Mouse (Mus musculus) frontal cortex, postnatal 36 days (tissue): Measurements from ENCODE around the gene Frmd8.

Experiments used
- DNase-seq, 2 experiments: peaks; one replicate each; pipeline ENCODE4 v3.0.0; 2022; ENCODE audit warnings: low spot score in 2 of 2

Frmd8 gene

DNA sequence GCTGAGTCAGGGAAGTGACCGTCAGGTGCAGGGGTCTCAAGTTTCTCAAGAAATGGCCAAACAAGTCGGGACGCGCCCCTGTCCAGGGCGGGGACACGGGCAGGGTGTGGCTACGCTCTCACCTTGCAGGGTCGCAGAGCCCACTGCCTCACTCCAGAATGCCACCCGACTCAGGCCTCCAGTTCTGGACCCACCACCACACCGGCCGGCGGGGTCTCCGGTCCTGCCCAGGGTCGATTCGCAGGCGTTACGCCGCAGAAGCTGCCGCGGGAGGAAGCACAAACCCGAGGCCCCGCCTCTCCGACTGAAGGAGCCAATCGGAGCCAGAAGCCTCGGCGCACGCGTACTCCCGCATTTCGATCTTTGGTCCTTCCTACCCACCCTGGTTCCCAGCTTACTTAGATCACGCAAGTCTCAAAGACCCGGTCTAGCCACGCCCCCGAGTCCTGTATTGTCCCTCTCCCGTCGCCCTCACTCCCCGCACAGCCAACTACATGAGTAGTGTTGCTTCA, at the start of gene Frmd8:
TSS of gene Frmd8 (minus strand) at position 306 of the 512 bp plus-strand sequence.
- peak; percentile 92 to 93 for DNase-seq

DNA sequence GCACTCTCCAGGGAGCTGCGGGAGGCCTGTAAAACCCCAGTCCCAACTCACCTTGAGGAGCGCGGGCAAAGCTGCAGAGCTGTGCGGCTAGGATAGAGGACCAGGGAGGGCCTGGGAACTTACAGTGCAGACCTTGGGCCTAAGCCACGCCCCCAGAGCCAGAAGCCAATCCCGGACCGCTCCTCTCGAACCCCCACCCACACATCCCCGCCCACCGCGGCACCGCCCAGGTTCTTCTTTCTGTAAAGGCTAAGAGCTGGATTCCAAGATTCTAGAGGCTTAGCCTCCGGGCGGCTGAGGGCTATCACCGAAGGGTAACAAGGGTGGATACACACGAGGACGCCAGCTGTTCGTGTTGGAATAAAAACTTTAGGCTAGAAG, 49.6 kb upstream of the Frmd8 start, which contains the start of gene Cdc42ep2:
TSS of gene Cdc42ep2 (minus strand) at position 104 of the 381 bp plus-strand sequence.
- peak; percentile 90 to 91 for DNase-seq

DNA sequence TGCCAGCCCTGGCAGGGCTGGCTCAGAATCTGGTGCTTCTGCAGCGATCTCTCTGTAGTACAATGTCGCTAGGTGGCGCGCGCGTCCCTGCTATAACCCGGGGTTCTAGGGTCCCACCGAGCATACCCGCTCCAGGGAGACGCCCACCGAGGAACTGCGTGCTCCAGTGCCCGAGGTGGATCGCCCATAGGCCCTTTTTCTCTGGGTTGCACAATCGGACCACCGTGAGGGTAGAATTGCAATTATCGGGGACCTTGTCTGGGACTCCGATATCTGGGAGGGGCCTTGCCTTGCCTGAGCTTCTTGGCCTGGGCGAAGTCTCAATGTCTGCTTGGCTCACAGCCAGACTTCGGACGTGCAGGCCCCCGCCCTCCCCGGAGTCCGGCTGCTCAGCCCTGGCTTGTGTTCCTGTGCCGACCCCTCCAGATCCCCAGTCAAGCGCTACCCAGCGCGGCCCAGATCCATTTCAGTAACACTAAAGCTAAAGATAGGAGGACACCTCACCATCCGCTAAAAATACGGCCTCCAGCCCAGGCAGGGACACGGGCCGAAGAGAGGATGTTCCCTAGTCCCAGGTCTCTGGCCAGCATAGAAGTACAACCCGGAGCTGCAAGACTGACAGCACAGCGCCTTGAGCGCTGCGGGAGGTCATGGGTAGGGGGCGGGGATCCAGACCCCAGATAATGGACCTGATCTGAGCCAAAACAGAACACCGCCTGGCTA, 49.1 kb upstream of the Frmd8 start:
- DNase-seq: peak; percentile 88

DNA sequence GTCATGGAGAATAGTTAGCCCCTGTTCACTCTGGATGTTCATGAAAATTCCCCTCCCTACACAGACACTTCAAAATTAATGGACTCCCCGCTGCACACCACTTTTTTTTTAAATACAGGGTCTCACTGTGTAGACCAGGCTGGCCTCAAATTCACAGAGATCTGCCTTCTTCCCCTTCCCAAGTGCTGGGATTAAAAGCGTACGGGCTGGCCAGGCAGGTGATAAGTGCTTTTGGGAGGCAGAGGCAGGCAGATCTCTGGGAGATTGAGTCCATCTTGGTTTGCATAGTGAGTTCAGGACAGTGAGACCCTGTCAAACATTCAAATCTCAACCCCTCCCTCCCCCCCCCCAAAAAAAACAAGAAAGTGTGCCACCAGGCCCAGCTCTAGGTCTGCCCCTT, 47.9 kb upstream of the Frmd8 start:
- no peak for DNase-seq

DNA sequence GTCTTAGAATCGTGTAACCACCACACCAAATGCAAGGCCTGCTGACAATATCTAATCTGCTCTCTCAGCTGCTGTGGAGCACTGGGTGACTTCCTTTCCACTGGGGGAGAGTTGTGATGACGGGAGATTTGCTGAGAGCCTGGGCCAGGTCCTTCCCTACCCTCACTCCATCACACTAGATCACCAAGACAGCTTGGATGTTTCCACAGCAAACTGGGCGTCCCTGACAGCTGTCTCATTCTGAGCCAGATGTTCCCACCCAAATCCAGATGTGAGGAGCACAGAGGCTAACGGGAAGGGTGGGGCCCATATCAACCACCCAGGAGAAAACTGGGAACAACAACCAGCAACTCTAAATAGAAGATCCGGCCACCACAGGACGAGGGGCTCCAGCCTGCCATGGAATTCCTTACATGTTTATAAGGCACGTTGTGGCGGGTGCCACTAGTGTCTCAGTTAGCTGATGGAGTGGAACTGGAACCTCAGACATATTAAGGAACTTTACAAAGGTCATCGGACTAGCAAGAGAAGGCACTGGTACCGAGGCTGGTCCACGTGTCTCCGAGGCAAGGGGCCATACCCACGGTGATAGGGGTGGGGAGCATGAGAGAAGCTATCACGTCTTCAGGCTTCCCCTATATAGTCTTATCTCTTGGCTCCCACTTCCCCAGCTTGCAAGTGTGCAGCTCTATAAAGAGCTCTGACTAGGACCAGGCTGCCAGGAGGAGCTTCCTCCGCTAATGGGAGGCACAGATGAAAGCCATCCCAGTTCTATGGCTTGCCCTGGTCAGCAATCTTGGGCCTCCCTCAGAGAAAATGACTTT, 47.3 kb upstream of the Frmd8 start:
- no peak for DNase-seq

DNA sequence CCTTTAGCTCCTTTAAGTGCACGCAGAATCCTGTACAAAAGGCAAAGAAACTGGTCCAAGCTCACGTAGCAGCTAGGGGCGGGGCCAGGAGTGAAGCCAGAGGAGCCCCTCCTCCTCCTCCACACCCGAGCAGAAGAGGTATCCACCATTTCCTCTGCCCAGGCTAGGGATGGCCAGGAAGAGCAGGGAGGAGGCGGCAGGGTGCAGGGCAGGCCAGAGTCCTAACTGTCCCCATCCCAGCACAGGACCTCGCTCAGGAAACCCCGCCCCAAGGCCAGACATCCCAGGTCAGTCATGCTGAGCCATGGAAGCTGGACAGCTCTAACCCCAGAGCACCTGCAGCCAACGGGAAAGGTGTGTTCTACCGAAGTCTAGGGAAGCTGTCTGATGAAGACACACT, 46.6 kb upstream of the Frmd8 start:
- no peak for DNase-seq

DNA sequence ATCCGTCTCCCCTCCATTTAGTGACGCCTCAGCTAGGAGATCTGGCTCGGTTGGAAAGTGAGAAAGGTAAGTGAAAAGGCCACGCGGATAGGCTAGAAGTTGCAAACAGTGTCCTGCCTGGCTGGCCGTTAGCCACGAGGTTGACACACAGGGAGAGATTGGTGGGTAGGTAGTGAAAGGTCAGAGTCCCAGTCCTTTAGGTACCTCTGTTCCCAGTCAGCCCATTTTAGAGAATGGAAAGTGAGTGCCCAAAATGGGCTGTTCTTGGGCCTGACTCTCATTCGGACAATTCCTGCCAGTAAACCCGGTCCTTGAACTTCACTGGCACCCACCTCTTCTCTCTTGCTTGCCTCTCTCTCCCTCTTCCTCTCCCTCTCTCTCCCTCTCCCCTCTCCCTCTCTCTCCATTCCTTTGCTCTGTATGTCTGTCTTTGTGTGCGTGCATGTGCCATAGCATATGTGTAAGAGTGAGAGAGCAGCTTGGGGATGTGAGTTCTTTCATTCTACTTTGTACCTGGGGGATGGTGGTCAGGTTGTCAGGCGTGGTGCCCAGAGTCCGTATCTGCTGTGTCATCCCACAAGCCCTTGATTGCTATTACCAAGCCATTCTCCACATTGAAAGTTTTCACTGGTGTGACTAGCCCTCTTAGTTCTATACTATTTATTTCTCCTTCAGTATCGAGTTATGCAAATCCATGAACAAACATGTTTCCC, 38.1 kb upstream of the Frmd8 start, which contains the start of gene Dpf2:
TSS of gene Dpf2 (minus strand) at position 4 of the 713 bp plus-strand sequence.
- DNase-seq: no peak

DNA sequence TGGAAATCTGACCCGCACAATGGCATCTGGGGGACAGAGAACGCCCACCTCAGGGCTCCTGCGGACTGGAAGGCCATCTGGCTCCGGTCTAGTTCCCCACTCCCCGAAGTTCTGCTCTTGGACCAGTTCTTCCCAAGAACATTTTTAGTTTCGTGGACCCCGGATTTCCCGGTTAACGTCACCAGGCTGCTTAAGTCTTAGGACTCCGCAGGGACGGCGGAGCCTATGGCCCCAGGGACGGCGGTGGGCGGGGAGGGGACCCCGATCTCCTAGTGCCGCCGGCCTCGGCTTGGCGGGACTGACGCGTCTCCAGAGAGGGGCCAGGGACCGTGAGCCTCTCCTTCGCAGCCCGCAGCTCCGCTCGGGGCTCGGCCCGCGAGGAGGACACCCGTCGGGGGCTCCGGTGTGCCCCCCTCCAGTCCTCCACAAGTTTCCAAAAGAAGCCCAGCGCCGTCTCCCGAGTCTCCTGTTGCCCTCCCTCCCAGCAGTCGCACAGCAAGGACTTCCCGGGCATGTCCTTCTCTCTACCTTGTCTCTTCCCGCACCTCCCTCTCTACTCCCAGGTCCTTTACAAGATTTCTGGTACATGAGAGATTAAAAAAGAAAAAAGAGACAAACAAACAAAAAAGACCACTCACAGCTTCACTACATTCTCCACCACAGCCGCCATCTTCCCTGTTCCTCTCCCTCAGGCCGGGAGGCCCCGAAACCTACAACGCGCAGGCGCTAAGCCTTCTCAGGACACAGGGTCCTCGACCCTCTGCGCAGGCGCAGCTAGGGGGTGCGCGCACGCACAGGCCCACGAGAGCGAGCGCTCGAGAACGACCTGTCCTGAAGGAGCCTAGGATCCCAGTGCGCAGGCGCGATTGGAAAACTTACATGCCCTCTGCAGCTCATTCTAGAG, 37.3 kb upstream of the Frmd8 start:
- peak; percentile 98 to 99 for DNase-seq

DNA sequence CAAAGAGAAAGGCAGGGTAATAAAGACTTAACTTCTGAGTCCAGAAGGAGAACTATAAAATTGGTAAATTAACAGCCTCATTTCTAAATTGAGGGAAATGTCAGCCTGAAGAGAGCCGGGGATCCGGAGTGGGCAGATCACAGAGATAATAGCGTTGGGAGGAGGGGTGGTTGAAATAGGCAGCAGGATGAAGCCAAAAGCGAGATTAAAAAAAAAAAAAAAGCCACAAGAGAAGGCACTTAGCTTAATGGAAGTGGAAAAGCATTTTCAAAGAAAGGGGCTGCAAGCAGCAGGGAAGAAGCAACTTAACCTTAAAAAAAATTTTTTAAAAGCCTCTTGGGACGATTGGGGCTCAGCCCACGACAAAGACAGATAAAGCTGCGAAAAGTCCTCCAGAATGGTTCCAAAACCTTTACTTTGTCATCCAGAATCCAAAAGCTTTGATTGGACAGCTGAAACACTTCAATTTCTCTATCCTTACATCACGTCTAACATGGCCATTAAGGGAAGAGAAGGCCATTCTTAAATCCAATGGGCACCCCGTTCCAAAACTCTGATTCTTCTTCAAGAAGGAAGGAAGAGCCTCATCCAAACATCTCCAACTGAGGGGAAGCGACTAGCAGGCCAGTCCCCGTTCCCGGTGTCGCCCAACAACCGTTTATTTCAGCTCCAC, 36.5 kb upstream of the Frmd8 start:
- DNase-seq: no peak

DNA sequence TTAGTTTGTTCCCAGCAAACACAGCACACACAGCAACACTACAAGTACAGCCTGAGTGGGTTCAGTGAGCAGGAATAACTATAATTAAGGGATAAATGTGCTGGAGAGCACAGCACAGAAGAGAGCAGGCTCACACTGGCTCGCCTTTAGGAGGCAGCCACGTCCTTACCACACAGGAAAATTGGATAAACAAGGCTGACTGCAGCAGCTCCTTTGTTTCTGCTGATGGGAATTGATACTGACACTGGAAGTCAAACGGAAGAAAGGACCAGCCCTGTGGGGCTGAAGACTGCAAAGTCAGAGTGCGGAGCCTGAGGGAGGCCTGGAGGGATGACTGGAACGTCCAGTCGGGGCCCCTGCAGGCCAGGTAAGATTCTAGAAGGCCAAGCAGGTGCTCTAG, 35.1 kb upstream of the Frmd8 start:
- no peak for DNase-seq

DNA sequence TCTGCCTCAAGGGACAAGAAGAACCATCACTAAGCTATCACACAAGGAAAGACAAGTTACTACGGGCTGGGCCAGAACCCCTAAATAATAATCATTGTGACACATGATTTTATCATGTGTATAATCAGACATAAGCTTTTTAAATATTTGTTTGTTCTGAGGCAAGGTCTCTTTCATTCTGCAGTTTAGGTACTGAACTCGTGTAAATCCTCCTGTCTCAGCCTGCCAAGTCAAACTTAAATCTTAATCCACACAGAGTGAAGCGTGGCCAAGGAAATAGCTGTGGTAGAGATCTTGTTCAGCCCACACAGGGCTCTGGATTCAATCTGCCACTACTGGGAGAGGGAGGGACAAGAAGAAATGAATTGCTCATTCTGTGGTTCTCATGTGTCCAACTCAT, 32.2 kb upstream of the Frmd8 start:
- DNase-seq: no peak

DNA sequence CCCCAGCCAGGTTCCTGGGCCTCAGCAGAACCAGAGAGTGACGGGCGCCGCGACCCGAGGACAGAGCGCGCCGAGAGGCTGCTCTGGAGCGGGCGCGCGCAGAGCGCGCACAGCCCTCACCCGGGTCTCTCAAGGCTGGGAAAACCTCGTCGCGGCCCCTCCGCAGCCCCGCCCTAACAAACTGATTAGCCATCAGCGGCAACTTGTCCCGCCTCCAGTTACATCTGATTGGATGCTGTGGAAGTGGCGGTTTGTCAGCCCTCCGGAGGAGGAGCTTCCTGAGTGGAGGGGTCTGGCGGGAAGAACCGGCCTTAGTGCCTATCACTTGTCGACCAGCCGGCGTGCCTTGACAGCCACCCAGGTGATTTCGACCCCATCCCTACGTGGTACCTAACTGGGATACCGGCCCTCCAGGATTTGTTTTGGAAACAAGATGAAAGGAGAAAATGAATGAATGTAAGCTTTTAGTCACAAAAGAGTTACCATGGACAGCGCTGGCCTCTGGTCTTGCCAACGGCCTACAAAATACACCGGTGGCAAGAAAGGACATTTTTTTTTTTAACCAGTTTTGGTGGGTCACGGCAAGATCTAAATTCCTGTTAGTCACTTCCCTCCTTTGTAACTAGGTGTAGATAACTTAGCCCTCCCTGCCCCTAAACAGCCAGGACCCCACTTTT, 19.1 kb upstream of the Frmd8 start, which contains the start of gene Tigd3:
TSS of gene Tigd3 (minus strand) at position 148 of the 677 bp plus-strand sequence.
- peak; percentile 93 to 96 for DNase-seq

DNA sequence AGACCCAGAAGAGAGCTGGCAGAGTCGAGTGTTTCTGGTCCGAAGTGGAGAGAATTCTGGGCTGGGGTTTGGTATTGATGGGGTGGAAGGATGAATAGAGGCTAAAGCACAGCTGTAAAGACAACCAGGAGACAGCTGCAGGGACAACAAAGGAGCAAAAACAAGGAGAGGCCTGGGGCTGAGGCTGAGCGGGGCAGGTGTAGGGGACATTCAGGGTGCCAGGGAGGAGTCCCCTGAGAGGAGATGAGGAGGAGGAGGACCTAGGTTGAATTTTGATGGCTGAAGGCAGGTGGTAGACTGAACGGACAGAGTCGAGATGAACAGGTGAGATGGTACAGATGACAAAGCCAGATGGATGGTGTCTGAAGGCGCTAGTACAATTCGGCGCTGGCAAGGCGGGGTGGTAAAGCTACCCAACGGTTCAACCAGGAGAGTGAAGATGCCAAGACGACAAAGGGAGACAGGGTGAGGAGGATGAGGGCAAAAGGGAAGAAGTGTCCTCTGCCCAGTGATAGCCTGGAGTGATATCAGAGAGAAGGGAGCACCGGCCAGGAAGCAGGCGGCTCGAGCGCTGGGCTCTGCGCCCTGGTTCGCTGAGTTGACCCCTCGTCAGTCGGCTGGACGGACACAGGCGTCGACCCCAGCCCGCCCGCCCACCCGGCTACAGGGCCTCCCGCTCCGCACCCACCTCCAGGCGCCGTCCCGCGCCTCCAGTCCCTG, 18.4 kb upstream of the Frmd8 start:
- no peak for DNase-seq

DNA sequence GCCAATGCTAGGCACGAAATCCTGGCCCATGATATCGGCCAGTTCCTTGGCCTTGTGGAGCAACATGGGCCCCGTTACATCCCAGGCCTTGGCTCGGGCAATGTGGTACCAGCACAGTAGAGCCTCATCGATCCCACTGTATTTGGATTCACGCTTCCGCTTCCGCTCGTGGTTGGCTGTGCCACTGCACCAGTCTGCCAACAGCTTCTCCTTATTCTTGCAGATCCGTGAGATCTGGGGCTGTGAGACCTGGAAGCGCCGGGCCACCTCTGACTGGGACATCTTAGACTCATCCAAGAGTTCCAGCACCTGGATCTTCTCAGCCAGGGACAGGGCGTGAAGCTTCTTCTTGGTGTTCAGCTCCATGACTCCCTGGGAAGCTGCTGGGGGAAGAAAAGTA, 17.7 kb upstream of the Frmd8 start:
- no peak for DNase-seq

DNA sequence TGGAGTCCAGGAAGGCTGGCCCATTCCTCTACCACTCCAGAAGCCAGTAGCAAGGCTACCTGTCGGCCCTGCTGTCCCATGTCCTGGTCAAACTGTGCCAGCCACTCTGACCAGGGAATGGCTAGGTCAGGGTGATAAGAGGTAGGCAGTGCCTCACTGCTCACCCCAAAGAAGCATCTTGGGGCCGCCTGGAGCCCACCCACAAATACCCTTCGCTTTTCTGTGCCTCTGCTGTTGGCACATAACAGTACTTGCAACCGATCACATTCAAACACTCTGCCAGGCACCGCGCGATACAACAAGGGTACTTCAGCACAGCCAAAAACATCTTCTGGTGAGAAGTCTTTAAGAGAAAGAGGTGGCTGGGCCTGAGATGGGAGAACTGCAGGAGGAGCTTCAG, 17.2 kb upstream of the Frmd8 start:
- DNase-seq: no peak

DNA sequence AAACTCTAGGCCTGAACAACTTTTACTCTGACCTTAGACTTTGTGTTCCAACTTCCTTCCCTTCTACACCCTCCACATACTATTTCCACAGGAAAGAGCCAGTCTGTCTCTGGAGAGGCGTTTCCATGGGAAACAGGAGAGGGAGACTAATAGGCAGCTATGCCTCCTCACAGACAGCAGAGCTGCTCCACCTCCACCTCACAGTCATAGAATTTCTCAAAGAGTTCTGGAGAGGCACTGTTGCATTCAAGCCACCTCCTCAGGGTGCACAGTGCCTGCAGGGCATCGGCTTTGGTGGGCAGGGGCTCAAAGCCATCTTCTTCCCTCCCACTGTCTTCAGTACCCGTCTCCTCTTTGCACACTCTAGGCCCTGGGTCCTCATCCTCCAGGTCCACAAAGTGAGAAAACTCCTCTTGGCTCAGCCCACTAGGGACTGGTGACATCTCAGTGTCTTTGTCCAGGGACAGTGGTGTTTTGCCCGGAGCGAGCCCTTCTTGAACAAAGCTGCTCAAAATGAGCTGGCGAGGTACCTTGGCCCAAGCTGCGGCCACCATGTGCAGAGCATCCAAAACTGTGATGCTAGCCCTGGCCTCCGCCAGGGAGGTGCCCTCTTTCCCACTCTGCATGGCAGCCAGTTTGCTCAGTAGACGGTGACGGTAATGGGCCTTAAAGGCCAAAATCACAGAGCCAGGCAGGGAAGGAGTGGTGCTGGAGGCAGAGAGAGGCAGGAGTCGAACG, 16.6 kb upstream of the Frmd8 start:
- no peak for DNase-seq

DNA sequence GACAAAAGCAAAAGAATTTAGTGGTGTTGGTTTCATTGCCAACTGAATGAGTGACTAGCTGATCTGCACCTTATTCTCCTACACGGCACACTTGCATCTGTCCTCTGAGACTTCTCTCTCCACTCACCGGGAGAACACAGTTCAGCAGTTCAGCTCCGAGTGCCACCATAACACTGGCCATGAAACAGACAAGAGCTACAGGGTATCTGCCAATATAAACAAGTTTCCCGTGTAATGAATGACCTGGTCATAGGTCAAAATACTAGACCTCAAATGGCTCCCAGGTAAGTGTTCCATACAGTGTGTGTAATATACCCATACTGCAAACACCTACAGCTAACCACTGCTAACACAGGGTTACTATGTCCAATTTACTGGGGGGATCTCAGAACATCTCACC, 14.1 kb upstream of the Frmd8 start:
- no peak for DNase-seq

DNA sequence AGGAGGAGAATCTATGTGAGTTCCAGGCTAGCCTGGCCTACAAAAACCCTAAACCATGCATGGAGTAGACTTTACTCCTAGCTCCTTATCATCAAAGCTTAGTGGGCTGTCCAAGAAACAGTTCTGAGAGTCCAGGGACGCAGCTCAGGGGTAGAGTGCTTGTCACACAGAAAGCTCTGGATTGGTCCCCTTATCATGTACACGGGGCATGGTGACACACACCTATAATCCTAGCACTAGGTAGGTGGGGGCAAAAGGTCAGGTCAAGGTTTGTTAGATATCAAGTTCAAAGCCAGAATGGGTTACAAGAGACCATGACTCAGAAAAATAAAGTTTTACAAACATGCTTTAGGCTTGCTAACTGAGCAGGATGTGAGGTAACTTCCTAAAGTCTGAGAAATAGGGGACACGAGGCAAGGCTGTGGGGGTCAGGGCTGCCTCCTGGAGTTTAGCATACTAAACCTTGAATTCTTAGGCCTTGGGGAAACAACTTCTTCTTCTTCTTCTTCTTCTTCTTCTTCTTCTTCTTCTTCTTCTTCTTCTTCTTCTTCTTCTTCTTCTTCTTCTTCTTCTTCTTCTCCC, 12.3 kb upstream of the Frmd8 start:
- no peak for DNase-seq
